Mouse (Mus musculus) heart, adult 2 months (tissue): ENCODE results near the gene Angptl3. TPM values are rescaled to one million over a fixed set of nuclear protein-coding genes. Genes with fewer than 3 reads are reported as not detected.

Experiments
- DNase-seq, 2 experiments: peaks; one replicate each; pipeline ENCODE4 v3.0.0; 2021
- H3K27ac ChIP-seq: fragments of 200-600 bp; 2 replicates; pipeline ENCODE4 v1.8.1; 2022
- H3K27me3 ChIP-seq: fragments of 200-500 bp; 2 replicates; pipeline ENCODE4 v1.6.1; 2012; ENCODE audit warnings: mild to moderate bottlenecking, low read length, inconsistent platforms, mixed read lengths; ENCODE audit not compliant: control insufficient read depth, insufficient read depth
- H3K36me3 ChIP-seq: fragments of 200-500 bp; 2 replicates; pipeline ENCODE4 v1.6.1; 2012; ENCODE audit warnings: low read length, inconsistent platforms; ENCODE audit not compliant: control insufficient read depth, insufficient read depth
- H3K4me1 ChIP-seq: fragments of 200-500 bp; 2 replicates; pipeline ENCODE4 v1.6.1; 2011; ENCODE audit warnings: low read length; ENCODE audit not compliant: control insufficient read depth, insufficient read depth
- H3K4me3 ChIP-seq: fragments of 200-600 bp; 2 replicates; pipeline ENCODE4 v1.8.1; 2022
- H3K79me2 ChIP-seq: fragments of 200-500 bp; replicated peaks from 2 replicates; pipeline ENCODE4 v1.6.1; 2012; ENCODE audit warnings: mild to moderate bottlenecking, inconsistent platforms, low read length, moderate library complexity, mixed read lengths; ENCODE audit not compliant: control insufficient read depth, insufficient read depth
- H3K9ac ChIP-seq: fragments of 200-500 bp; 2 replicates; pipeline ENCODE4 v1.6.1; 2012; ENCODE audit warnings: low read depth, mild to moderate bottlenecking, control low read depth, inconsistent platforms, low read length, mixed read lengths
- CTCF ChIP-seq: fragments of 200-600 bp; IDR thresholded peaks from 2 replicates; pipeline ENCODE4 v1.8.1; 2022; ENCODE audit warnings: antibody characterized with exemption, mild to moderate bottlenecking, moderate library complexity
- EP300 ChIP-seq: fragments of 200-500 bp; IDR thresholded peaks from 2 replicates; pipeline ENCODE4 v1.6.1; 2011; ENCODE audit warnings: low read depth, low read length, control low read depth; ENCODE audit not compliant: insufficient read depth
- POLR2A ChIP-seq: fragments of 200-500 bp; IDR thresholded peaks from 2 replicates; pipeline ENCODE4 v1.6.1; 2011; ENCODE audit warnings: mild to moderate bottlenecking, low read depth, low read length, control low read depth; ENCODE audit not compliant: insufficient read depth
- WGBS: fragments of 180-500 bp; shearing (Covaris S2); methylation state at CpG from one replicate; pipeline ENCODE4 v1.1.7; 2018; 5-methylcytosine and 5-hydroxymethylcytosine counted together
- intact Hi-C: fragments of 180-260 bp; cut with DNase I; formaldehyde crosslinking; loops from one replicate; pipeline ENCODE4 v1.15.1; 2025
- polyA plus RNA-seq: library from polyadenylated mRNA; depleted of rRNA; stranded (reverse); fragments of >200 nt; gene quantifications from 2 replicates; pipeline ENCODE4 v1.2.3, GENCODE M21; 2012
- total RNA-seq, 2 experiments: library from RNA; stranded (reverse); gene quantifications; 2 replicates each; pipeline ENCODE4 v1.2.3; 2021

Gene Angptl3
- total and polyA plus RNA-seq, 3 experiments = 0.72 to 5.0 (median 4.0) TPM

DNA sequence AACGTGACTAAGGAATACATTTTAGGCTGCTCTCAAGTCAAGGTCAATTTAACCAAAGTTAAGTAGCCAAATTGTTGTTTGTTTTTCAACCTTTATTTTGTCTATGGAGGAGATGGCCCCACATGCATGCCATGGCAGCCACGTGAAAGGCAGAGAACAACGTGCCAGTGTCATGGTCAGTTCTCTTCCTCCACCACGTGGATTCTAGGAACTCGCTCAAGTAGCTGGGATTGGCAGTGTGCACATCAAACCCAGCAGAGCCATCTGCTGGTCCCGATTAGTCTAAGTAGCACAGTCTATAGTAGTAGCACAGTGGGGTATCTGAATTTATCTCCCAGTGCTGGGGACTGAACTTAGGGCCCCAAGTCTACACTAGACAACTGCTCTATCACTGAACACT, 38.1 kb downstream of the Angptl3 start:
- H3K4me1 ChIP-seq = no peaks in the 10 kb centered on the region
- TF ChIP-seq EP300 = no peak
- no peak for TF ChIP-seq CTCF
- TF ChIP-seq POLR2A = no peak

GRCm38 (mm10) chr4:99078005-99078404, 47.3 kb downstream of the Angptl3 start:
- Histone ChIP-seq H3K27ac (no peak overlapping the region), H3K27me3 (no peaks in the 10 kb centered on the region), H3K4me1 (no peaks in the 10 kb centered on the region), H3K4me3 (no peak overlapping the region), H3K9ac (no peak overlapping the region), H3K36me3 (no peaks in the 10 kb centered on the region), H3K79me2 (no peaks in the 10 kb centered on the region)
- intact Hi-C loops = no loop called here
- no peak for TF ChIP-seq EP300
- TF ChIP-seq POLR2A = no peak
- no peak for TF ChIP-seq CTCF
- DNase-seq = no peak
- WGBS = 84% methylated on average over 3 of the region's 3 CpGs

More for the DNA sequence above, 38.1 kb downstream of the Angptl3 start:
- Histone ChIP-seq H3K27ac (no peak overlapping the region), H3K4me3 (no peak overlapping the region), H3K9ac (no peak overlapping the region), H3K27me3 (no peaks in the 10 kb centered on the region), H3K79me2 (no peaks in the 10 kb centered on the region), H3K36me3 (no peaks in the 10 kb centered on the region)
- DNase-seq = no peak
- WGBS = 77% methylated on average over 6 of the region's 6 CpGs
- intact Hi-C loops = no loop called here

DNA sequence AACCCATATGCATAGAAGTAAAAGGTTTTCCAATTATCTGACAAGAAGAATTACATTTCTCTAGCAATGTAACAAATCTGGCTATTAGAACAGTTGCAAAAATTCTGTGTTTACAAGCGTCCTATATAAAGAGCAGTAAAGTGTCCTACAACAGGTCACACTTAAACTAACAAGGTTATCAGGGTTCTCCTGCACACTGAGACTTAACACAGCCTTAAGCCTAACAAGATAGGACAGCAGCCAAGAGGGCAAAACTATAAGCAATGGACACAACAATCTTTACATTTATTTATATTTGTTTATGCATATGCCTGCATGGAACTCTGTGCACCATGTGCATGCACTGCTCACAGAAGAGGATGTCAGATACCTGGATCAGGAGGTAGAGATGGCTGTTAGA, 50.4 kb downstream of the Angptl3 start:
- no peak for TF ChIP-seq POLR2A
- TF ChIP-seq CTCF = no peak
- no peak for TF ChIP-seq EP300
- Histone ChIP-seq H3K36me3 (no peaks in the 10 kb centered on the region), H3K79me2 (no peaks in the 10 kb centered on the region), H3K27me3 (no peaks in the 10 kb centered on the region), H3K9ac (no peak overlapping the region), H3K27ac (no peak overlapping the region), H3K4me1 (no peaks in the 10 kb centered on the region), H3K4me3 (no peak overlapping the region)
- WGBS = 84% methylated on average over 1 of the region's 1 CpGs
- DNase-seq = no peak
- intact Hi-C loops = no loop called here

DNA sequence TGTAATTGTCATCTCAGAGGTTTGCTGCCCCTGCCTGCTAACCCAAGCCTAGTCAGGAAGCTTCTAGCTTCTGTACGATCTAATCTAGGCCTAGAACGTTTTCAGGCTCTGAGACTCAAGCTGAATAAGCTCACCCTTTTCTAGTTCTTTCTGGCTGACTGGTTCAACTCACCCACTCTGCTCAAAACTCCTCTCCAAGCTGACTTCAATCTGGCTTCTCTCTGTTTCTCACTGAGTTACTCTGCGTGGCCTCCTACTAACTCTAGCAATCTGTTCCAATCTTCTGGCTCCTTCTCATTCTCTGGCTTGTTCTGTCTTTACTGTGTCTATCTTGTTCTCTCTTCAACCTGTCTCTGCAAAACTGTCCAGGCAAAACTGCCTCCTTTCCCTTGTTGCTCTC, 53.1 kb downstream of the Angptl3 start:
- DNase-seq = no peak
- intact Hi-C loops = no loop called here
- Histone ChIP-seq H3K4me1 (no peaks in the 10 kb centered on the region), H3K4me3 (no peak overlapping the region), H3K79me2 (no peaks in the 10 kb centered on the region), H3K36me3 (no peaks in the 10 kb centered on the region), H3K27me3 (no peaks in the 10 kb centered on the region), H3K9ac (no peak overlapping the region), H3K27ac (no peak overlapping the region)
- TF ChIP-seq EP300 (no peak), CTCF (no peak)
- 78% methylated on average over 3 of the region's 3 CpGs for WGBS

- Histone ChIP-seq H3K36me3 (no peaks in the 10 kb centered on the region), H3K4me1 (peaks cover 2% of the 10 kb centered on the region), H3K27ac (no peak overlapping the region), H3K27me3 (no peaks in the 10 kb centered on the region), H3K9ac (no peak overlapping the region), H3K4me3 (no peak overlapping the region), H3K79me2 (no peaks in the 10 kb centered on the region)
- intact Hi-C loops = no loop called here
- DNase-seq = no peak
- WGBS = 90% methylated on average over 17 of the region's 17 CpGs
- TF ChIP-seq CTCF = no peak
Observed at GRCm38 (mm10) chr4:99087760-99088485, 57.2 kb downstream of the Angptl3 start.

DNA sequence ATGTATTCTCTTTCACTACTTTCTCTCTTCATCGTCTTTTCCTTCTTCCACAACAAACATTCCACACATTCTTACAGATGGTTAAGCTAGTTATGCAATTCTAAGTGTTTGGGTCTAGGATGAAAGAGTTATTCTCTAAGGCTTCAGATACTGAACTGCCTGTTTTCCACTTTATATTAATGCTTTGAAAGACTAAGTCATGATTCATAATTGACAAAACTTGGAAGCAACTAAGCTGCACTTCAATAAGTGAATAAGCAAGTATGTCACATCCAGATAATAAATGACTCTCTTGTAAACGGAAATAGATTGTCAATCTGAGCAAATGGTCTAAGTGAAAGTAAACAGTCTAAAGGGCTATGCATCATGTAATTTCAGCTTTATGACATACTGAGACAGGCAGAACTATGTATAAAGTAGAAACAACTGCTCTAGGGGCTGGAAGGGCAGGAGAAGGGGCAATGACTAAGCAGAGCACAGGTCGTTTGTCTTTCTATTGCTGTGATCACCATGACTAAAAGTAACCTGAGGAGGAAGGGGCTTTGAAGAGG, 60.5 kb downstream of the Angptl3 start:
- DNase-seq = no peak
- H3K36me3 ChIP-seq = no peaks in the 10 kb centered on the region
- intact Hi-C loops = no loop called here
- 42% methylated on average over 3 of the region's 3 CpGs for WGBS
- H3K79me2 ChIP-seq = no peaks in the 10 kb centered on the region
- H3K27ac ChIP-seq = no peak overlapping the region
- TF ChIP-seq CTCF = no peak
- no peak for TF ChIP-seq POLR2A
- TF ChIP-seq EP300 = no peak
- H3K27me3 ChIP-seq = no peaks in the 10 kb centered on the region
- peaks cover 2% of the 10 kb centered on the region for H3K4me1 ChIP-seq
- H3K4me3 ChIP-seq = no peak overlapping the region
- no peak overlapping the region for H3K9ac ChIP-seq
